Mouse (Mus musculus): ENCODE measurements around the gene S1pr1. TPM values are rescaled to one million over a fixed set of nuclear protein-coding genes. Genes with fewer than 3 reads are reported as not detected.

Gene S1pr1
- polyA plus RNA-seq, 1 experiment from 2014 or later = 18.9 TPM

DNA sequence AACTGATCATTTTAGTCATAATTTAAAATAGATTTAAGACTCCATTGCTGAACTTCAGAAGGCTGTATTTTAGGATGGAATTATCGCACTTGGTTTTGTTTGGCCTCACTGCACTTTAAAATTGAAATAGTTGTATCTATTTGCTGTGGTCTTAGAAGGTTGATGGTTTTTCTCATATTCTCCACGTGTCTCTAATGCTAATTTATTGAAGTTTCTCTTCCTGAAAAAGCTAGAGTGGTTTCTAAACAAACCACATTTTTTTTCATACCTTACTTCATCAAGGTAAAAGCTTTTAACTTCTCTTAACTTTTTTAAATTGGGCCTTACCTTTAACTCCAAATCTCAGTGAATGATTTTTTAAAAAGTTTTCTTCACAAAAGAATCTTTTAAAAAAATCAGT, 4.8 kb downstream of the S1pr1 start:
- peaks cover 10% of the 10 kb centered on the region; the same call in 1 of the 2 replicates for H3K4me1 ChIP-seq
- no peak for ATAC-seq (ENCODE audit: low FRiP score, low read depth)
- H3K27ac ChIP-seq = no peak overlapping the region
- no peak overlapping the region for H3K9ac ChIP-seq
- peaks cover under 1% of the 10 kb centered on the region; the same call in 1 of the 2 replicates for H3K27me3 ChIP-seq (replicated peaks)
- H3K4me3 ChIP-seq = no peak overlapping the region
- peaks cover 4% of the 10 kb centered on the region for H3K36me3 ChIP-seq
- H3K9me3 ChIP-seq = no peaks in the 10 kb centered on the region
- WGBS = 83% methylated on average over 2 of the region's 2 CpGs
- no peak overlapping the region for H3K4me2 ChIP-seq (replicated peaks)

GRCm38 (mm10) chr3:115709118-115709574, 5.7 kb downstream of the S1pr1 start:
- Histone ChIP-seq H3K36me3 (peaks cover 4% of the 10 kb centered on the region), H3K27me3 (replicated peaks) (no peaks in the 10 kb centered on the region; the same call in 1 of the 2 replicates), H3K9ac (no peak overlapping the region), H3K4me3 (no peak overlapping the region), H3K4me1 (peaks cover 8% of the 10 kb centered on the region; the same call in 1 of the 2 replicates), H3K4me2 (replicated peaks) (no peak overlapping the region), H3K9me3 (no peaks in the 10 kb centered on the region), H3K27ac (no peak overlapping the region)
- no peak for ATAC-seq (ENCODE audit: low FRiP score, low read depth)
- 84% methylated on average over 6 of the region's 6 CpGs for WGBS

- H3K4me3 ChIP-seq = no peak overlapping the region
Observed at GRCm38 (mm10) chr3:115706736-115707135, 8.1 kb downstream of the S1pr1 start.

GRCm38 (mm10) chr3:115704254-115704908, 10.5 kb downstream of the S1pr1 start:
- Histone ChIP-seq H3K9ac (no peak overlapping the region), H3K4me2 (replicated peaks) (no peak overlapping the region), H3K4me1 (no peaks in the 10 kb centered on the region), H3K27me3 (replicated peaks) (no peaks in the 10 kb centered on the region), H3K9me3 (no peaks in the 10 kb centered on the region), H3K4me3 (no peak overlapping the region), H3K27ac (no peak overlapping the region), H3K36me3 (no peaks in the 10 kb centered on the region)
- no peak for ATAC-seq (ENCODE audit: low FRiP score, low read depth)
- WGBS = 91% methylated on average over 9 of the region's 9 CpGs

More at GRCm38 (mm10) chr3:115706736-115707135, 8.1 kb downstream of the S1pr1 start:
- 93% methylated on average over 2 of the region's 2 CpGs for WGBS
- Histone ChIP-seq H3K9me3 (no peaks in the 10 kb centered on the region), H3K36me3 (no peaks in the 10 kb centered on the region), H3K4me2 (replicated peaks) (no peak overlapping the region), H3K27ac (no peak overlapping the region), H3K9ac (no peak overlapping the region), H3K27me3 (replicated peaks) (no peaks in the 10 kb centered on the region), H3K4me1 (no peaks in the 10 kb centered on the region)
- no peak for ATAC-seq (ENCODE audit: low FRiP score, low read depth)

GRCm38 (mm10) chr3:115703720-115704119, 11.2 kb downstream of the S1pr1 start:
- H3K27ac ChIP-seq = no peak overlapping the region
- no peaks in the 10 kb centered on the region for H3K4me1 ChIP-seq
- no peak overlapping the region for H3K9ac ChIP-seq
- 97% methylated on average over 8 of the region's 8 CpGs for WGBS
- no peaks in the 10 kb centered on the region for H3K9me3 ChIP-seq
- H3K4me3 ChIP-seq = no peak overlapping the region
- no peak for ATAC-seq (ENCODE audit: low FRiP score, low read depth)
- H3K36me3 ChIP-seq = no peaks in the 10 kb centered on the region
- H3K27me3 ChIP-seq (replicated peaks) = no peaks in the 10 kb centered on the region
- H3K4me2 ChIP-seq (replicated peaks) = no peak overlapping the region

DNA sequence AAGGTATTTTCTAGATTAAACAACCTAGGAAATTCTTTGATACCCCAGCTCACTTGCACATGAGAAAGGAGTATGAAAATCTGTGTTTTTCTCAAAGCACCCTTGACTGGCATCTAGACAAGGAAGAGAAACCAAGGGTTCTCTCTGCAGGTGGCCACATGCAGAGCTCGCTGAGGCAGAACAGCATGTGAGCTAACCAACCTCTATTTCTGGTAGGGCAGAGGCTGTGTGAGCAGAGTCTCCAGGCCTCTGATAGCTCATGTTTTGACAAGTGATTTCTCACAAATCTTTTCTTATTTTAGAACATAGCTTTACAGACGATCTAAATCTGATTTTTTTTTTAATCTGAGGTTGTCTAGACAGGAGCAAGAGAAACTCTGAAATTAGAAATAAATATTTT, 12.8 kb downstream of the S1pr1 start:
- no peaks in the 10 kb centered on the region for H3K27me3 ChIP-seq (replicated peaks)
- H3K9ac ChIP-seq = no peak overlapping the region
- 67% methylated on average over 2 of the region's 2 CpGs for WGBS
- ATAC-seq (ENCODE audit: low FRiP score, low read depth) = no peak
- H3K4me2 ChIP-seq (replicated peaks) = no peak overlapping the region
- H3K27ac ChIP-seq = no peak overlapping the region
- H3K4me1 ChIP-seq = no peaks in the 10 kb centered on the region
- H3K36me3 ChIP-seq = no peaks in the 10 kb centered on the region
- no peak overlapping the region for H3K4me3 ChIP-seq
- H3K9me3 ChIP-seq = no peaks in the 10 kb centered on the region

- ATAC-seq (ENCODE audit: low FRiP score, low read depth) = no peak
- H3K9me3 ChIP-seq = no peaks in the 10 kb centered on the region
- 79% methylated on average over 8 of the region's 8 CpGs for WGBS
- H3K4me1 ChIP-seq = no peaks in the 10 kb centered on the region
- no peak overlapping the region for H3K4me3 ChIP-seq
- no peak overlapping the region for H3K9ac ChIP-seq
- no peaks in the 10 kb centered on the region for H3K27me3 ChIP-seq (replicated peaks)
- no peak overlapping the region for H3K4me2 ChIP-seq (replicated peaks)
- H3K36me3 ChIP-seq = no peaks in the 10 kb centered on the region
- no peak overlapping the region for H3K27ac ChIP-seq
Observed at GRCm38 (mm10) chr3:115695194-115695891, 19.5 kb downstream of the S1pr1 start.

GRCm38 (mm10) chr3:115694168-115694567, 20.7 kb downstream of the S1pr1 start:
- no peak overlapping the region for H3K9ac ChIP-seq
- H3K36me3 ChIP-seq = no peaks in the 10 kb centered on the region
- H3K4me3 ChIP-seq = no peak overlapping the region
- H3K4me2 ChIP-seq (replicated peaks) = no peak overlapping the region
- WGBS = 92% methylated on average over 5 of the region's 5 CpGs
- no peak overlapping the region for H3K27ac ChIP-seq
- H3K4me1 ChIP-seq = no peaks in the 10 kb centered on the region
- ATAC-seq (ENCODE audit: low FRiP score, low read depth) = no peak
- H3K27me3 ChIP-seq (replicated peaks) = no peaks in the 10 kb centered on the region
- H3K9me3 ChIP-seq = no peaks in the 10 kb centered on the region

DNA sequence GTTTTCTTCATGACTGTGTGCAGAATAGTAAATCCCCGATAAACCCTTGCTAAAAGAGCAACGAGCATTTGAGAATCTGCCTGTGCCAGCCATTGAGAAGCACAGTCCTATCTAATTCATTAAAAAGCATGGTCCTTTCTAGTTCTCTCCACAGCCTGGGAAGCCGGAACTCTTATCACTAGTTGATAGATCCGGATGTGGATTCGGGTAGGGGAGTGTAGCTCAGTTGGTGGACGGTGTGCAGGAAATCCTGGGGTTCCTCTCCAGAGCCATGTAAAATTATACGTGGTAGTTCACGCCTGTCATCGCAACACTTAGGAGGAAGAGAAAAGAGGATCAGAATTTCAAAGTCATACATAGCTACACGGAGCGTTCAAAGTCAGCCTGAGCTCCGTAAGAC, 21.5 kb downstream of the S1pr1 start:
- ATAC-seq (ENCODE audit: low FRiP score, low read depth) = no peak
- Histone ChIP-seq H3K27ac (no peak overlapping the region), H3K27me3 (replicated peaks) (no peaks in the 10 kb centered on the region), H3K4me1 (no peaks in the 10 kb centered on the region), H3K4me2 (replicated peaks) (no peak overlapping the region), H3K9me3 (no peaks in the 10 kb centered on the region), H3K9ac (no peak overlapping the region), H3K36me3 (no peaks in the 10 kb centered on the region), H3K4me3 (no peak overlapping the region)
- WGBS = 90% methylated on average over 12 of the region's 12 CpGs

GRCm38 (mm10) chr3:115692857-115693256, 22.0 kb downstream of the S1pr1 start:
- ATAC-seq (ENCODE audit: low FRiP score, low read depth) = no peak
- no peak overlapping the region for H3K9ac ChIP-seq
- 59% methylated on average over 4 of the region's 4 CpGs for WGBS

DNA sequence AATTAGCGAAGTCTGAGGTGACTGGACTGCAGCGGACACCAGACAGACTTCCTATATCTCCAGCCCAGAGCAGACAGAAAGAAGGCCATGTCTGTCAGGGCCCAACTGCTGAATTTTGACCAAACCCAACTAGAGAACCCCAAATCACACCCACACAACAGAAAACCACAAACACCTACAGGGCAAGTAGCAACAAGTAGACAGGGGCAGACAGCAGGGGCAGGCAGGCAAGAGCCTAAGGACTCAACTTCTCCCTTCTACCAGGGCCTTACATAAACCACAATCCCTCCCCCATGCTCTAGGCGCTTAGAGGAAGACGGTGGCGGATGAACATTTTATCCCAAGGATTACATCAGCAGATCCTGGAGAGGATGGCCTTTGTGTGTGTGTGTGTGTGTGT, 22.5 kb downstream of the S1pr1 start:
- Histone ChIP-seq H3K9ac (no peak overlapping the region), H3K9me3 (no peaks in the 10 kb centered on the region), H3K4me1 (no peaks in the 10 kb centered on the region), H3K4me2 (replicated peaks) (no peak overlapping the region), H3K36me3 (no peaks in the 10 kb centered on the region), H3K4me3 (no peak overlapping the region), H3K27ac (no peak overlapping the region), H3K27me3 (replicated peaks) (no peaks in the 10 kb centered on the region)
- ATAC-seq (ENCODE audit: low FRiP score, low read depth) = no peak
- WGBS = 90% methylated on average over 5 of the region's 5 CpGs

More at GRCm38 (mm10) chr3:115692857-115693256, 22.0 kb downstream of the S1pr1 start:
- no peak overlapping the region for H3K27ac ChIP-seq
- no peak overlapping the region for H3K4me3 ChIP-seq
- H3K27me3 ChIP-seq (replicated peaks) = no peaks in the 10 kb centered on the region
- H3K4me1 ChIP-seq = no peaks in the 10 kb centered on the region
- H3K36me3 ChIP-seq = no peaks in the 10 kb centered on the region
- no peaks in the 10 kb centered on the region for H3K9me3 ChIP-seq
- no peak overlapping the region for H3K4me2 ChIP-seq (replicated peaks)

DNA sequence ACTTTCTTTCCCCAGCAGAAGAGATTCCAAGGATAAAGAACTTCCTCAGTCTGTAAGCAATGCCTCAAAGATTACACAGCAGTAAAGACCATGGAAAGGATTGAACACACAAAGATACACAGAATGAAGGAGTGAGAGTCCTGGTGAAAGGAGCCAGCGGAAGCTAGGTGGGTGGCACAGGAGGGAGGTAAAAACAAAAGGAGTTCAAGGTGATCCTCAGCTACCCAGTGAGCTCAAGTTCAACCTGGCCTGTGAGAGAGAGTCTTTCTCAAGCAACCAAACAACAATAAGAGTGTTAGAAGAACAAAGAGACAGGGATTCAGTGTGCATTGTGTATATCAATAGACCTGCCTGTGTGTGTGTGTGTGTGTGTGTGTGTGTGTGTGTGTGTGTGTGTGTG, 25.0 kb downstream of the S1pr1 start:
- WGBS = 76% methylated on average over 1 of the region's 1 CpGs

More for the DNA sequence above, 25.0 kb downstream of the S1pr1 start:
- Histone ChIP-seq H3K4me2 (replicated peaks) (no peak overlapping the region), H3K9me3 (no peaks in the 10 kb centered on the region), H3K4me3 (no peak overlapping the region), H3K36me3 (no peaks in the 10 kb centered on the region), H3K27me3 (replicated peaks) (no peaks in the 10 kb centered on the region), H3K27ac (no peak overlapping the region), H3K4me1 (no peaks in the 10 kb centered on the region), H3K9ac (no peak overlapping the region)
- ATAC-seq (ENCODE audit: low FRiP score, low read depth) = no peak

All from neural tube, embryonic 12.5 days (tissue).